In the genomic region with DNA sequence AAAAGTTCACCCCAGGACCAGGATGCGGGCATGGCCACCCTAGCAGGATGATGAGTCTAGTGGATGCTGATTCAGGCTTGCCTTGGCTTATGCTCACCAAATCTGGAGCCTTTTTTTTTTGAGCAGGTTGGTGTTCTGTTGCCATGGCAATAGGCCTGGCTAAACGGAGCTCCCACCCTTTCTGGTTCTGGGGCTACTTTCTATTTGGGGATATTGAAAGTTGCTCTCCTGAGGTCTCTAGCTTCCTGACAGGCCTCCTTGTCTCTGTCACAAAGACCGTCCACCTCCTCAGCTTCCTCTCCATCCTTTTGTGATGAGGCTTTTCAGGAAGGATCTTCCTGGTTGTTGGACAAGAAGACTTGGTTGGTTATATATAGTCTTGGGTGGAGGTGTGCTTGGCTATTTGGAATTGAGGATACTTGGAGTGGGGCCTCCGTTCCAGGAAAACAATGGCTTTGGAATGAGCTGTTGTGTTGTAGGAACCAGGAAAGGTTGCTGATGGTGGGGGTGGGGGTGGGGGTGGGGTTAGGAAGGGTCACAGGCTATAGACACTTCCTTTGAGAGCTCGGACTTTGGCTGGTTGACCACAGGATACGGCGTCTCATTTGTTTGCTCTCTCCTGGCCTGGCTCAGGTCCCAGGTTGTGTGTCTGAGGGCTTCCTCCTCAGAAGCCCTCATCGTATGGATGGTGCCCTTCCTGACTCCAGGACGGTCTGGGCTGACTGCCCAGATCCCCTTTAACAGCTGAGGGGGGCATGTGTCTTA, we compare ENCODE assay signal across 9 mouse cellular contexts. TPM values are rescaled to one million over a fixed set of nuclear protein-coding genes. Genes with fewer than 3 reads are reported as not detected.
DNase-seq lines count a peak whose midpoint lies in the region; ATAC-seq and TF ChIP-seq lines count a peak whose summit lies in the region.
"Had no signal": no experiment of that assay in that cellular context is flagged by ENCODE, and none has a peak within 500 bp of the region (broad histone marks: within the 10 kb centered on the region; RNA-seq: fewer than 3 reads in every experiment).

No protein-coding gene starts in this region.

- TF ChIP-seq EP300 in heart, adult 2 months (IDR thresholded peaks at IDR 0.05; ENCODE audit: insufficient read depth, low read depth, low read length), result peak; percentile 54

- H3K27me3 ChIP-seq in neural tube, embryonic 11.5 days (ENCODE audit: control insufficient read depth, insufficient read depth, low read length), result no peaks in the 10 kb centered on the region
- no peaks in the 10 kb centered on the region for H3K27me3 ChIP-seq in heart, adult 2 months (ENCODE audit: control insufficient read depth, insufficient read depth, low read length)
- H3K27me3 ChIP-seq in liver, adult 2 months (ENCODE audit: control insufficient read depth, insufficient read depth, low read length), result no peaks in the 10 kb centered on the region
- H3K27me3 ChIP-seq in neural tube, embryonic 13.5 days, result no peaks in the 10 kb centered on the region

- peak; percentile 42; the same call in 1 of the 2 replicates for TF ChIP-seq POLR2A in heart, adult 2 months (IDR thresholded peaks at IDR 0.05; ENCODE audit: insufficient read depth, low read depth, low read length)
- no peak for TF ChIP-seq POLR2A in liver, adult 2 months (IDR thresholded peaks at IDR 0.05; ENCODE audit: extremely low read depth, insufficient read depth, low read length)

- TF ChIP-seq CTCF in heart, adult 2 months (IDR thresholded peaks at IDR 0.05), result no peak
- TF ChIP-seq CTCF in liver, adult 2 months (IDR thresholded peaks at IDR 0.05; ENCODE audit: low read depth, low read length), result no peak

- H3K79me2 ChIP-seq in heart, adult 2 months (replicated peaks; ENCODE audit: control insufficient read depth, insufficient read depth, low read length), result peaks cover 4% of the 10 kb centered on the region
- H3K79me2 ChIP-seq in liver, adult 2 months (ENCODE audit: control insufficient read depth, insufficient read depth, low read length), result peaks cover 17% of the 10 kb centered on the region

- peak overlapping the region; percentile 60 for H3K4me2 ChIP-seq in neural tube, embryonic 11.5 days (ENCODE audit: low read depth)
- peak overlapping the region; percentile 81 for H3K4me2 ChIP-seq in neural tube, embryonic 13.5 days

- no peaks in the 10 kb centered on the region for H3K36me3 ChIP-seq in neural tube, embryonic 11.5 days (ENCODE audit: control insufficient read depth, insufficient read depth, low read length)
- no peaks in the 10 kb centered on the region for H3K36me3 ChIP-seq in heart, adult 2 months (ENCODE audit: control insufficient read depth, insufficient read depth, low read length)
- H3K36me3 ChIP-seq in liver, adult 2 months (ENCODE audit: control insufficient read depth, insufficient read depth, low read length), result no peaks in the 10 kb centered on the region
- no peaks in the 10 kb centered on the region for H3K36me3 ChIP-seq in neural tube, embryonic 13.5 days

- DNase-seq in neural tube, embryonic 11.5 days (ENCODE audit: low spot score), result no peak
- no peak for DNase-seq in neural tube, embryonic 10.5 days (ENCODE audit: extremely low spot score, low spot score)
- DNase-seq in heart, adult 2 months, result peak; percentile 61 to 68
- peak; percentile 73 to 81 for DNase-seq in kidney, adult 8-10 months
- DNase-seq in liver, adult 2 months (ENCODE audit: extremely low read depth, low read depth, low spot score), result peak; percentile 82
- DNase-seq in ovary, postnatal 10 days (ENCODE audit: low spot score), result no peak
- no peak for DNase-seq in Muller cell, postnatal 12 days (ENCODE audit: inconsistent ontology term)

- no peak overlapping the region for H3K9ac ChIP-seq in neural tube, embryonic 11.5 days (ENCODE audit: low read length)
- H3K9ac ChIP-seq in heart, adult 2 months (ENCODE audit: low read depth, low read length), result peak overlapping the region; percentile 99
- peak overlapping the region; percentile 99 for H3K9ac ChIP-seq in liver, adult 2 months (ENCODE audit: low read depth, low read length)
- peak overlapping the region; percentile 99 for H3K9ac ChIP-seq in neural tube, embryonic 13.5 days

- intact Hi-C loops in heart, adult 2 months (cut with DNase I), result no loop called here

- H3K4me1 ChIP-seq in neural tube, embryonic 11.5 days (ENCODE audit: control insufficient read depth, insufficient read depth, low read length), result peaks cover 33% of the 10 kb centered on the region
- peaks cover 15% of the 10 kb centered on the region for H3K4me1 ChIP-seq in heart, adult 2 months (ENCODE audit: control insufficient read depth, insufficient read depth, low read length)
- peaks cover 23% of the 10 kb centered on the region for H3K4me1 ChIP-seq in liver, adult 2 months (ENCODE audit: control insufficient read depth, insufficient read depth, low read length)
- H3K4me1 ChIP-seq in neural tube, embryonic 13.5 days (replicated peaks), result peaks cover 40% of the 10 kb centered on the region

- no peak for ATAC-seq in neural tube, embryonic 11.5 days (ENCODE audit: insufficient read depth, low FRiP score, low TSS enrichment)
- ATAC-seq in neural tube, embryonic 13.5 days (ENCODE audit: low read depth), result no peak

- no peaks in the 10 kb centered on the region for H3K9me3 ChIP-seq in neural tube, embryonic 11.5 days (ENCODE audit: control insufficient read depth, low read length)
- H3K9me3 ChIP-seq in neural tube, embryonic 13.5 days, result no peaks in the 10 kb centered on the region

- H3K4me3 ChIP-seq in neural tube, embryonic 11.5 days (ENCODE audit: low read depth, low read length), result peak overlapping the region; percentile 83
- peak overlapping the region; percentile 68 for H3K4me3 ChIP-seq in heart, adult 2 months
- peak overlapping the region; percentile 10; the same call in 1 of the 2 replicates for H3K4me3 ChIP-seq in liver, adult 2 months (ENCODE audit: insufficient read depth, low read depth, low read length)
- peak overlapping the region; percentile 94 for H3K4me3 ChIP-seq in neural tube, embryonic 13.5 days

- H3K27ac ChIP-seq in neural tube, embryonic 11.5 days (ENCODE audit: low read depth, low read length), result no peak overlapping the region
- H3K27ac ChIP-seq in heart, adult 2 months, result peak overlapping the region; percentile 95
- H3K27ac ChIP-seq in liver, adult 2 months (replicated peaks; ENCODE audit: insufficient read depth, low read depth, low read length), result peak overlapping the region; percentile 95
- H3K27ac ChIP-seq in neural tube, embryonic 13.5 days (replicated peaks), result peak overlapping the region; percentile 97; the same call in 1 of the 2 replicates
- H3K27ac ChIP-seq: macrophage had no signal

- WGBS in neural tube, embryonic 11.5 days, result 57% methylated on average over 9 of the region's 9 CpGs
- 43% methylated on average over 9 of the region's 9 CpGs for WGBS in heart, adult 2 months
- 14% methylated on average over 9 of the region's 9 CpGs for WGBS in liver, adult 2 months
- 54% methylated on average over 9 of the region's 9 CpGs for WGBS in neural tube, embryonic 13.5 days

RNA-seq across cellular contexts. Expression of gene Myo18a, which starts 1.8 kb away (rescaled TPM):
- 26.5 and 31.3 TPM in 2 replicates for polyA plus RNA-seq in neural tube, embryonic 11.5 days (2014; fragmentation: Nextera tagmentation; extraction: Ambion mirVana)
- 100 to 1,000 TPM; 240 to 274 TPM for total RNA-seq in heart, adult 2 months (2021)
- 98.6 and 107 TPM in 2 replicates for polyA plus RNA-seq in heart, adult 2 months (2012; rRNA removed)
- 28.6 and 33.7 TPM in 2 replicates for total RNA-seq in liver, adult 2 months (2014; rRNA removed)
- polyA plus RNA-seq in liver, adult 2 months (2012; rRNA removed), result 33.8 and 42.0 TPM in 2 replicates
- 43.2 and 44.2 TPM in 2 replicates for polyA plus RNA-seq in neural tube, embryonic 13.5 days (2015; fragmentation: Nextera tagmentation; extraction: Ambion mirVana)

RNA-seq across cellular contexts. Expression of gene Gm10277, which starts 22.7 kb away (rescaled TPM):
- 0.68 and 0.93 TPM in 2 replicates for polyA plus RNA-seq in neural tube, embryonic 11.5 days (2014; fragmentation: Nextera tagmentation; extraction: Ambion mirVana)
- total RNA-seq in heart, adult 2 months (2021), result not detected
- not detected in 2 replicates for polyA plus RNA-seq in heart, adult 2 months (2012; rRNA removed)
- total RNA-seq in liver, adult 2 months (2014; rRNA removed), result not detected in 2 replicates
- polyA plus RNA-seq in liver, adult 2 months (2012; rRNA removed), result not detected in 2 replicates
- polyA plus RNA-seq in neural tube, embryonic 13.5 days (2015; fragmentation: Nextera tagmentation; extraction: Ambion mirVana), result 1.7 and 2.8 TPM in 2 replicates
- polyA plus RNA-seq: macrophage had no signal

RNA-seq across cellular contexts. Expression of gene Cryba1, which starts 39.8 kb away (rescaled TPM):
- 2.8 and 3.6 TPM in 2 replicates for polyA plus RNA-seq in neural tube, embryonic 11.5 days (2014; fragmentation: Nextera tagmentation; extraction: Ambion mirVana)
- not detected for total RNA-seq in heart, adult 2 months (2021)
- polyA plus RNA-seq in heart, adult 2 months (2012; rRNA removed), result not detected in 2 replicates
- not detected in 2 replicates for total RNA-seq in liver, adult 2 months (2014; rRNA removed)
- polyA plus RNA-seq in liver, adult 2 months (2012; rRNA removed), result not detected in 2 replicates
- 4.2 and 5.6 TPM in 2 replicates for polyA plus RNA-seq in neural tube, embryonic 13.5 days (2015; fragmentation: Nextera tagmentation; extraction: Ambion mirVana)
- polyA plus RNA-seq: macrophage had no signal

Comparison
In these comparisons a context has a peak if more than half of its experiments do, and no peak if none do; other contexts are left out.
1. DNase-seq: peak in heart, adult 2 months (2 of 2), kidney, adult 8-10 months (2 of 2) and liver, adult 2 months (single experiment); none in neural tube, embryonic 11.5 days (single experiment), neural tube, embryonic 10.5 days (single experiment), ovary, postnatal 10 days (single experiment) and Muller cell, postnatal 12 days (single experiment).
2. H3K4me3 ChIP-seq: peak in every context shown above with its lines; median percentile 94 in neural tube, embryonic 13.5 days; 83 in neural tube, embryonic 11.5 days; 68 in heart, adult 2 months; 10 in liver, adult 2 months.